Mouse (Mus musculus) spleen, adult 12 weeks (tissue): ENCODE measurements around the gene Ehhadh.
A peak's percentile ranks its signal among the peaks of the same experiment; 100 is the strongest.
"Not testable (repeated sequence)": the region's sequence is repeated elsewhere in the genome, so short reads cannot be mapped to it uniquely, and the experiment has no call there.

ENCODE experiments used
- DNase-seq: peaks from one replicate; pipeline ENCODE4 v3.0.0; 2022; ENCODE audit warnings: low spot score

Ehhadh gene

DNA sequence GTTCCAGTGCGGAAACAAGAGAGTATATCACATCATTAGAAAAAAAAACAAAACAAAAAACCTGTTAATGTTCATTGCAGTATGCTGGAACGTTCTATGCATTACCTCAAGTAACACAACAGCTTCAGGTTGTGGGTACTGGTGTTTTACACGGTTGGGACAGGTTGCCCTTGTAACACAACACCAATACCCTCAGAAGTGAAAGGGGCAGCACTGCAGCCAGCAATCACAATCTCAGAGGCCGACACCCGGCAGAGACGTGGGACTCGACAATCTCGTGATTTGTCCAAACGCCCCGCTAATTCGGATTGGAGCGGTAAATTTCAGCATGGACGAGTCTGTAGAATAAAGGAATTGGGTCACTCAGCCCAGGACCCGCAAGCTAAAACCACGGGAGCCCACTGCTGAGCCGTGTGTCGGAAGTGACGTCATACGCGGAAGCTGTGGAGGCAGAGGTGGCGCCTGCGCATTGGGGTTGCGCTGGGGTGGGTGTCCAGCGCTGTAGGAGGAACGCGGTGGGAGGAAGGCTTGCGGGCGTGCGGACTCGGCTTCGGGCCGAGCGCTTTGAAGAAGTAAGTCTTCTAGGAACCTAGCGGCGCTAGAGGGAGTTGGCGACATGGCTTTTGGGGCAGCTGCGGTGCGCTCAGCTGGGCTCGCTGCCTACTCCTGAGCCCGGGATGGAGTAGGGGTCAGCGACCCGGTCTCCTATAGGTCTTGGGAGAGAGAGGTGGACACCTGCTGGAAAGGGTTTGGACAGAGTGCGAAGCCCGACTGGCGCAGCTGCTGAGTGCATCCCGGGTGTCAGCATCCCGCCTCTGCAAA, 6.5 kb upstream of the Ehhadh start, which contains the start of gene Map3k13:
TSS of gene Map3k13 (plus strand) at position 472 of the 822 bp plus-strand sequence.
- peak; percentile 88 for DNase-seq

DNA sequence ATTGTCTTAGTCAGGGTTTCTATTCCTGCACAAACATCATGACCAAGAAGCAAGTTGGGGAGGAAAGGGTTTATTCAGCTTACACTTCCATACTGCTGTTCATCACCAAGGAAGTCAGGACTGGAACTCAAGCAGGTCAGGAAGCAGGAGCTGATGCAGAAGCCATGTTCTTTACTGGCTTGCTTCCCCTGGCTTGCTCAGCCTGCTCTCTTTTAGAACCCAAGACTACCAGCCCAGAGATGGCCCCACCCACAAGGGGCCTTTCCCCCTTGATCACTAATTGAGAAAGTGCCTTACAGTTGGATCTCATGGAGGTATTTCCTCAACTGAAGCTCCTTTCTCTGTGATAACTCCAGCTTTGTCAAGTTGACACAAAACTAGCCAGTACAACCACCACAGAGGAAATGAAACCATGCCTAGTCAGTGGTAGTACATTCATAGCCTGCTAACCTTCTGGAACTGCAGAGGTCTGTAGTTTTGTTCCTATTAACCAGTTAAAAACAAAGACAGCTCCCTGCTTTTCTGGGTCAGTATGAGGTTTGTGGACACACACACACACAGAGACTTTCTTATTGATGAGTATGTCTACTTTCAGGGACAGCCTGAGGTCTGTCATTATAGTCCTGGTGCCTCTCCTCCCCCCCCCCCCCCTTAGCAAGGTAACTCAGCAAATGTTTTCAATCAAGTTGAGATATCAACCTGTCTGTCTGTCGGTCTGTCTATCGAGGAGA, 5.6 kb upstream of the Ehhadh start:
- not testable (repeated sequence) for DNase-seq

DNA sequence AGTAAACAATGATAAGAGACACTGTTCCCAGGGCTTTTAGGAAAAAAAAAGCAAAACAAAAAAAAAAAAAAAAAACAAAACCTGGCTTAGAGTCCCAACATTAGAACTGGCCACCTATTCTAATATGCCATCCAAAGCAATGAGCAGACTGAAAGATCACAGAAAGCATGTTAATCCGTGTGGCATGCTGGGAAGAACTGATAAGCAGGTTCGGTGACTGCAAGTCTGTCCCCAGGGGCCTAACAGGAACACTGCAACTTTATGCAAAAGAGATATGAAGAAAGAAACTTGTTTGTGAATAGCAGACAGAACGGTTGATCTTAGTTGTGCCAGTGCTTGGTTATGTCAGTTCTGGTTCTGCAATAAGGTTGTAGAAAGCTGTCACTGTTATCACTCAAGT, 4.2 kb upstream of the Ehhadh start:
- DNase-seq = no peak

DNA sequence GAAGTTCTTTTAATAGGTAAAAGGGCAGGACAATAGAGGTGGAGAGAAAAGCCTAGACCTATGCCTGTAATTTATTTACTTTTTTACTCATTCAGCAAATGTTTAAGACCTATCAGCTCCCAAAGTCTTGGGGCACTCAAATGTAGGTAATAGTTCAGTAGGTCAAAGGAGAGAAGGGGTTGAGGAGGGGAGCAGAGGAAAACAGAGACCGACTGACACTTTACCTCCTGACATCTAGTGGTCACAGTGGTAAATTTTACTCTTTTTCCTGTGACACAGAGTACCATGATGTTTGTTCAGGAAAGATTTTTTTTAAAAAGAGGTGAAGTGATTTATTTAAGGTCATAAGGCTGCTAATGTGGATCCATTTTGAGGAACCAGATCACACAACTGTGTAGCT, 2.9 kb upstream of the Ehhadh start:
- DNase-seq = no peak

DNA sequence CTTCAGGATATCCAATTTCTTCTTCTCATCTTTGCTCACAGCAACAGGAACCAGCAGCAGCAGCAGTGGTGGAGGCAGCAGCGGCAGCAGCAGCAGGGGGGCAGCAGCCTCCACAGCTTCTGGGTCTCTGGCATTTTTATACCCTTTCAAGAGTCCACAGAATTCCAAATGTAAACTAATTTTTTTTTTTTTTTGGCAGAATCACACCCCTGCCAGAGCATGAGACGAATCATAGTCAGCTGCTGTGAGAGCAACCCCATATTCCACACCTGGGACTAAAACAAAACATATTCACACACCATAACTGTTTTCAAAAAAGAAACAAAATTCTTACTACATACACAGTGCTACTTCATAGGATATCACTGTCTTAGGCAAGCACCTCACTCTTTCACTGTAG, 1.6 kb upstream of the Ehhadh start:
- DNase-seq = no peak

DNA sequence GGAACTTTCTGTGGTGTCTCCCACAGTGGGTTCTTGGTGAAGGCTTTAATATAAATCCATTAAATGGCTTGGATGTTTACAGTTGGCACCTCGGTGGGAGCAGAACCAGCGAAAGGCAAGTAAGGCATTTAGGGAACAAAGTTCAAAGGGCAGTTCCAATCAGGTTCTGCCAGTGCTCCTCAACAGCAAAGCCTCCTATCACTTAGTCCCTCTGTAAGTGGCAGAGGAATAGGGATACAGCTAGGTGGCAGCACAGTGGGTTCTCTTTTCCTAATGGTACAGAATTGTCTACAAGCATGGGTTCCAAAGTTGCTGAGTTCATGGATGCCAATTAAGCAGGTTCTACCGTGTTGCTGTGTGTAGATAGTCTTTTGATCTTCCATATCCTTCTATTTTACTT, 974 bp upstream of the Ehhadh start:
- DNase-seq = no peak

DNA sequence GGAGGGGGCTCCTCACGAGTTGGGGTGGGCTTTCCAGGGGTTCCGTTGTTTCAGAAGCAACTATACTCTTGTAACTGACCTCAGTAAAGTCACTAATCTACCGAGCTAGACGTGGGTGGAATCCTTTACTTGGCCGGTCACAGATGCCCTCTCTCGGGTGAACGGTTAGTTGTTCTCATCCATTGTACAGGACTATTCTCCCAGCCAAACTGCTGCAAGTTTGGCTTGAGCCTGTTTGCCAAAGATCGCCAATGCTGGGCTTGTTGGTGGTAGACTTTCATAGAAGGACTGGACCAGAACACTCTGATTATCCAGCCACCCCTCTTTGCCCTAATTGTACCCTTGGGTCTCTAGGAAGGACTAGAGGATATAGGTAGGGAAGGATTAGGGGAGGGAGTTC, 1.3 kb downstream of the Ehhadh start:
- no peak for DNase-seq

DNA sequence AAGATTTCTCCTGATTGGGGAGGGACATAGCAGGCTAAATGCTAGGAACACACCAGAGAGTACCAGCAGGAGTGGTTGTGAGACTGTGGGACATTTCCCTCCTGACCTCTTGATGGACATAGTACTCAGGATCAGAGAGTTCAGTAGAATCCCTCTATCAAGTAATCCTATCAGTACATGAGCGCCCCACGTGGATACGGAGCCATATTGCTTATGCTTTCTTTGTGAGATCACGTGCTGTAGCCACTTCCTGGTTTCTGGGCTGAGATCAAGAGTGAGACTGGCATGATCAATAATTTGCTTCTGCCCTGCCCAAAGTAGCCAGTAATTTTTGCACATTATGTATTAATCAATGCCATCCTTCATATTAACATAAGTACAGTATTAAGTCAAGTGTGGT, 2.6 kb downstream of the Ehhadh start:
- no peak for DNase-seq

DNA sequence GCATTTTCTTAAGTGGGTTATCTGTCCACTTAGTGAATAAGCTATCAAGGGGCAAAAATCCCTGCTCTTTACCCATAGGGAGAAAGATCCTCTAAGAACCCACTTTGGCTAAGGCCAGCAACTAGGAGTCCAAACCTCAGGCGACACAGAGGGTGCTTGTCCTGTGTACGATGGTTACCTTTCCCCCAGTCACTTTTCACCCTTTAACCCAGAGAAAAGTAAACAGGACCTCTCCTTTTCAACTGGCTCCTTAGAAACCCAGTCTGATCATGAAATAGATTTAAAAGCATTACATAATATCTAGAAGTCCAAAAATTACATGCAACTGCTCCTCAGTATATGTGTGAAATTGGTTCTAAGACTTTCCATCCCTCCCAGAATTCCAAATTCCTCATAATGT, 4.8 kb downstream of the Ehhadh start:
- no peak for DNase-seq

DNA sequence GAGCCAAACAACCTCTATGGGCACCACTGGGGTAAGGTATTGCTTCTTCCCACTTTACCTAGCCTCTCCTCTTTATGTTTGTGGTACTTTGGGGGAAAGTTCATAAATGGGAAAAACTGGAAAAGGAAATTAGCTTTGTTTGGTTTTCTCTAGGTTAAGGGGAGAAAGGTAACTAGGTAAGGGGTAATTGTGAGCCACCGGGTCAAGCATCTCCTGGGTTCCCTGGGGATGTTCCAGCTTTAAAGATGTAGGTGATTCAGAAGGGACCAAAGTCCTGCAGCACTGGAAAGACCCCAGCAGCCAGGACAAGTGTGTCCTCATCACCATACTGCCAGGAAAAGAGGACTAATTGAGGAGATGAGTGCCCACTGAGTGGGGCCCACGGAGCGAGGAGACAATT, 5.7 kb downstream of the Ehhadh start:
- DNase-seq = no peak

DNA sequence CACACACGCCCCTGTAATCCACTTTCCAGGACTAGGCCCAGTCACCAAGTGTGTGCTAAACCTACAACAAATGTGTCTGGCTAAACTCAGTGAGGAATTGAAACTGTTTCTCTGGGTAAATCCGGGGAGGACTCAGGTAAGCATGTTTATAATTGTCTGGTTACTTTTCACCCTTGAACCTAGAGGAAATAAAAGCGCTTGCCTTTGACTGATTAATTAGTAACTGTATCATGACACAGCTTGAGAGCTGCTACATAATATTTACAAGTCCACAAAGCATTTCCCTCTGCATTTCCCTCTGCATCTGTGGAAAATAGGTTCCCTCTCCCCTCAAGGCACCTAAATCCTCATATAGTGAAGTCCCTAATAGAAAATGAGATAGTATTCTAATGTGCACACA, 6.3 kb downstream of the Ehhadh start:
- DNase-seq = no peak

DNA sequence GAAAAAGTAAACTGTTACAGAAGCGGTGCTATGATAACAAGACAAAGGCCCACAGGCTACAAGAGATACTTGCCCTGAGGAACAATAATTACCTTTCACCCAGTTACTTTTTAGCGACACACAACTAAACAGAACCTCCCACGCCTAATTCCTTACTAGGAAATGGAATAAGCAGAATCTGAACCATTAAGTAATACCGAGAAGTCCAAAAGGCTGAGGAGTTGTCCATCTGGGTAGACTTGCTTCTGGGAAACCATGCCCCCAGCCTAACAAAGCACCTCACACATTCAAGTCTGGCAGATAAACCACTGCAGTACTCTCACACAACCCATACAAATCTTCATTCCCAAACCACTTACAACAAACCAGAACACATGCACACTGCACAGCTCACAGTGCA, 8.5 kb downstream of the Ehhadh start:
- DNase-seq = no peak

DNA sequence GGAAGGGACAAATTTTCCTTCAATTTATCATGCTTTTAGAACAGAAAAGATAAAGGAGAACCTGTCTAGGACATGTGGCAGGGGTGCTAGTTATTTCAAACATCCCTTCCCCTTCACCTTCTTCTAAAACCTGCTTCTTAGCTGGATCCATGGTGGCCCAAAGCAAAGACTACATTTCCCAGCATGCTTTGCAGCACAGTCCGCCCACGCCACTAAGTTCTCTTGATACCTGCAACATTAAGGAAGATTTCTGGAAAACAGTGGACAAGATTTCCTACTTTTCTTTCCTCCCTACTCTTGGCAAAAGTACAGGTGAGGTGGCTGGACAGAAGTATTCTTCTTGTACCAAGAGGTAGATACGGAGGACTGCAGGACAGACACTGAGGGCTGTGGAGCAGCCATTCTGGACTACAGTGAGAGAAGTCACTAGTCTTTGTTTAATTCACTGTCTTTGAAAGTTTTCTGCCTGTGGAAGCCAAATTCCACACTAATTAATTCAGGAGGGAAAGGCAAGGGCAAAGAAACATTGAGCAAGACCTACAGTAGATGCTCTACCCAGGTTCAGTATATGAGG, 9.2 kb downstream of the Ehhadh start:
- DNase-seq = no peak

DNA sequence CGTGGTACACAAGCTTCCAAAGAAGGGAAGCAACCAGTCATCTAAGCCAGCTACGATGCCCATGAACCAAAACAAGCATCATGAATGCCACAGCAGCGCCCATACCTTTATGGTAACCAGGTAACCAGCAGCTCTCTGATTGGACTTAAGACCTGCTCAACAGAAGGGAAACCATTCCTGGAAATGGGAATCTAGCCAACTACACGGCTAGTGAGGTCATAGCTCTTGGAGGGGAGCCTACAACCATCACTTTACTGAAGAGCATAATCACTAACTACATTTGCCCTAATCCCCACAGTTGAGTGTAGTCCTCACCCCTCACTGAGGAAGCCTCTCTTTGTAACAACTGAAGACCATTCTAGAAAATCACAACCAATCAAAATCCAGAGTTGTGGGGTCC, 12.9 kb downstream of the Ehhadh start:
- DNase-seq = no peak

DNA sequence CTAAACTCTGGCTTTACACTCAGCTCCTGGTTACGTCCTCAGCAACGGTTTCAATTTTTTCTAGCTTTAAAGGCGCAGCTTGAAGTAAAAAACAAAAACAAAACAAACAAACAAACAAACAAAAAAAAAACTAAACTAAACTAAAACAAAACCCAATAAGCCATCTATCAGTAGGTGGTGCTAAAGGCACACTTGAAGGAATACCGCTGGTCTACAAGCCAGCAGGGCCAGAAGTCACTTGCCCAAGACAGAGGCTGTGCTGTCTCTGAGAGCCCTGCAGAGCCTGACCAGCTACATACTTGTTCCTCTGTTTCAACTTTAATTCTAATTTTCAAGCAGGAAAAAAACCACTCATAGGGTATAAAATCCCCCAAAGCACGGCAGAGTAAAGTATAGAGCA, 17.9 kb downstream of the Ehhadh start:
- no peak for DNase-seq

DNA sequence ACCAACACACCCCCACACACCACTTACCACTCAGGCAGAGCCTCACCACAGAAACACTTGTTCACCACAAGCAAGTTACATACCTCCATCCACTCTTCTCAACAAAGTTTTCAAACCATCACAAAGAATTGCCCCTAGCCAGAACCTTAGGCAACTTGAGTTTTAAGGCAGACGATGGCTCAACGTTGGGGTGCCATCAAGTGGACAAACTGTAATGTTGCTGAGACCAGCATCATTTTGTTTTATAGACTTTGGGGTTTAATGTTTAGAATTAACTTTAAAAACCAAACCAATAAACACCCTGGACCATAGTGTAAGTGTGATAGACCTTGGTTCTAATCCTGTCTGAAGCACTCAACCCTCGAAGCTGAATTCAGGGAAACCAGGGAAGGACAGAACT, 19.4 kb downstream of the Ehhadh start:
- DNase-seq = no peak

DNA sequence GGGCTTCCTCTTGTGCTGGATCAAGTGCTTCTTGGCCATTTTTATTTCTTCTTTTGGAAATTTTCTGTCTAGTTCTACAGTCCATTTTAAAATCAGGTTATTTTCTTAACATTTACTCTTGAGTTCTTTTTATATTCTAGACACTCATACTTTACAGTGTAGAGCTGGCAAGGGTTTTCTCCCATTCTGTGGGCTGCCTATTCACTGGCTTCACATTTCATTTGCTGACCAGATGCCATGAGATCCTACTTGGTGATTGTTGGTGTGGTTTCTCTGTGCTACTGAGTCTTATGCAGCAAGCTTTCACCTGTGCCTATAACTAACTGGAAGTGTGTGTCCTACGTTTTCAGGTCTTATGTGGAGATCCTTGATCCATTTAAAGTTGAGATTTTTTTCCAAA, 29.2 kb downstream of the Ehhadh start:
- DNase-seq = no peak

DNA sequence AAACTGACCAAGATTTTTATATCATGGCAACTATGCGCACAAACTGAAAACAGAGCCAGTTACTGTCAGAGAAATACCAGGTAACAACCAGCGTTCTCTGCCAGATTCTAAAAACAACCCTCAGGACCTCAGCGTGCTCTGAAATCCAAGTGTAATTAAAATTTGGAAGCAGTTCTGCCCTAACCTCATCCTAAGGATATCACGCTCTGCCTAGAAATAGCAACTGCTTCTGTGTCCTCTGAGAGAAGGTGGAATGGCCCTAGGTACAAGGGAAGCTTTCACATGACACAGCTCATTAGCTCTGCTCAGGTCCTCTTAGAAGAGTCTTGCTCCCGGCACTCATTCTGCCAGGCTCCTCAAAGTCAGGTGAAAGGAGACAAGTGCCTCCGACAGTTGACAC, 44.2 kb downstream of the Ehhadh start:
- DNase-seq = no peak

DNA sequence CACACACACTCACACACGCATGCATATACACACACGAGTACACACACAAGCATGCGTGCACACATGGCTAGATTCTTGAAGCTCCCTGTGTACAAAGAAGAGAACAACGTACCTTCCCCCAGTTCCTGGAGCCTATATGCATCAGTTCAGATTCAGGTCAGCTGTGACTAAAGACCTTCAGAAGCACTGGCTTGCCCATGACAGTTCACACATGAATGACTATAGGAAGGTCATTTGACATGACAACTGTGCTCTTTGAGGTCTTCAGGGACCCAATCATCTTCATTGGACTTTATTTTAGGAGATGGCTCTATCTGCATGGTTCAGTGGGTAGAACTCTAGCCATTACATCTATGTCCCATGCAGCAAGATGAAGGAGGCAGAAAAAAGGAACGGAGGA, 44.7 kb downstream of the Ehhadh start:
- DNase-seq = no peak

DNA sequence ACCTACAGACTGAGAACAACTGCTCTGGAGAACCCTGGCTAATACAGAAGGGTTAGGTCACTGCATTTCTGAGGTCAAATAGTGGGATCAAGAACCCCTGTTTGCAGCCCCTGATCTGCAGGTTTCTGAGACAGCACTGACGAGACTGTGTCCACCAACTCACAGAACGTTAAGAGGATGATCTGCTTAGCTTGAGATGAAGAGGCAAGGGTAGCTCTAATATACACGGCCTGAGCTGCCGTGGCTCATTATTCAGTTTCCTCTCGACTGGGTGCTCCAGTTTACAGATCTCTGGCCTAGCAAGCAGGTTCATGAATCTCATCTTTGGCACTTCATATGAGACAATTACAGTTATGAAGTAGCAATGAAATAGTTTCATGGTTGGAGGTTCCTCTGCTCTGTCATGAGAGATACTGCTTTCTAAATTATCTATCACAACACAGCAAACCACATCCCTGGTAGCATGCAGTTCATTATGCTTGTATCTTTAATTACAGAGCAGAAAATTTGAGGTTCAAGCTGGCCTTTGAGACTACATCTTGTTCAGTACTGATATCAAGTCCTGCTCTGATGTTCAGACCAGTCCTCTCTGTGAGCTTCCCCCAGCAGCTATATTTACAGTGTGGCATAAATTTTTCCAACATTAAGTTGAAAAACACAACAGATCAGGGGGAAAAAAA, 45.3 kb downstream of the Ehhadh start:
- no peak for DNase-seq

DNA sequence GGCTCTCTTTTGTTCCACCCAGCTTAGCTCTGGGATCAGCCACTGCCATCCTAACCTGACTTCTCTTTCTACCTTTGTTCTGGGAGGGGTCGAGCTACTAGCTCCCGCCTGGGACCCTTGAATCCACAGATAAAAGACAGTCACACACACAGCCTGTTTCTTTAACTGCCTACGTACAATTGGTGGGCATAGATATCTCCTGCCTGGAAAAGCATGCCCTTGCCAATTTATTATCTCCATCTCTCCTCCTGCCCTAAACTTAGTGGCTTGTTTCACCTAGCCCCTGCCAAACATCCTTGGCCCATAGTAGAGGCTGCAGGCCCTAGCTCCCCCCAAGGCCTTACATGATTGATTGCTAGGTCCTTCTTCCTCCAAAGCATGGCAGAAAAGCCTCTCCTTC, 46.1 kb downstream of the Ehhadh start:
- no peak for DNase-seq

DNA sequence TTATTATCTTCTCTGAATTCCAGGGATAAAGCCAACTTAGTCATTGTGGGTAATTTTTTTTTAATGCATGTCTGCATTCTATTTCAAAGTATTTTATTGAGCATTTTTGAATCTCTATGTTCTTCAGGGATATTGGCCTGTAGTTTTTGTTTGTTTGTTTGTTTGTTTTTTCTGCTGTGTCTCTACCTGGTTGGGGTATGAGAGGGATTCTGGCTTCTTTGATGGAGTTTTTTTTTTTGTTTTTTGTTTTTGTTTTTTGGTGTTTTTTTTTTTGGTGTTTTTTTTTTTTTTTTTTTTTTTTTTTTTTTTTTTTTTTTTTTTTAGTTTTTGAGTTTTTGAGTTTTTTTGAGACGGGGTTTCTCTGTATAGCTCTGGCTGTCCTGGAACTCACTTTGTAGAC, 52.0 kb downstream of the Ehhadh start:
- no peak for DNase-seq

DNA sequence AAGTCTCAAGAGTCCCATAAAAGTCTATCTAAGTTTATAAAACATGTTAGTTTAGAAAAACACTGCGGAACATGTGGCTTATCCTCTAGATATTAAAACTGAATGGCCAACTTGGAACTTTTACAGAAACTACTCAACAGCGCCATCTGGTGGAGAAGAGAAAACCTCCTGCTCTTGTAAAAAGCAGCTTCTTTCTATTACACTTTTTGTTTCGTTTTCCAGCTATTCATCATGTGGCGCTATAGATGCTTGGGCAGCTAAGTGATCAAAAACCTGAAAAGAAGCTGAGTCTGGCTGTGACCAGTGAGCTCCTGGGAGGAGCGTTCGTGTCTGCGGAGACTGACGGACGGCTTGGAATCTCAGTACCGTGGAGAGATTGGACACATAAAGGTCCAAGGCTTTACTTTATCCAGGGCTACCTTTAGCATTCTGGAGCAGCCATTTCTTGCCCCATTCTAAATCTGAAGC, 59.7 kb downstream of the Ehhadh start:
- DNase-seq = peak; percentile 39
